Mouse (Mus musculus) layer of hippocampus, postnatal 10 days (tissue): ENCODE data around the gene Kri1. TPM values are rescaled to one million over a fixed set of nuclear protein-coding genes. Genes with fewer than 3 reads are reported as not detected.
"Not testable (repeated sequence)": the region's sequence is repeated elsewhere in the genome, so short reads cannot be mapped to it uniquely, and the experiment has no call there.

Experiments used
- DNase-seq, 2 experiments: peaks; one replicate each; pipeline ENCODE4 v3.0.0; 2021; ENCODE audit warnings: low spot score in 2 of 2
- total RNA-seq, 2 experiments: library from RNA; stranded (reverse); gene quantifications; 2 replicates each; pipeline ENCODE4 v1.2.3; 2021

Kri1 gene
- total RNA-seq, 2 experiments from 2014 or later = 37.7 to 39.2 TPM

DNA sequence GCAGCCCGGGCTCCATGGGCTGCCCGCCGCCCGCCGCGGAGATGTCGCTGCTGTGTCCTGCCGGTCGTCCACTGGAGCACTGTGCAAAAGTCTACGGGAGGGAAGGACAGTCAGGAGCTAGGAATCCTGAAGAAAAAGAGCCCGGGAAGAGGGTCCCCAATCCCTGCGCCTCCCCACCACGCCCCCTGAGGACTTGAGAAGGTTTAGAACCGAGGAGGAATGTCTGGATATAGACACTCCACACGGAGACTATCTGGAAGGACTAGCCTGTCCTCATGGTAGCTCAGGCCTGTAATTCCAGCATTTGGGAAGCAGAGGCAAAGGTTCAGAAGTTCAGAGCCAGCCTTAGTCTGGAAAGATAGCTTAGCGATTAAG, 42.7 kb downstream of the Kri1 start:
- no peak for DNase-seq

DNA sequence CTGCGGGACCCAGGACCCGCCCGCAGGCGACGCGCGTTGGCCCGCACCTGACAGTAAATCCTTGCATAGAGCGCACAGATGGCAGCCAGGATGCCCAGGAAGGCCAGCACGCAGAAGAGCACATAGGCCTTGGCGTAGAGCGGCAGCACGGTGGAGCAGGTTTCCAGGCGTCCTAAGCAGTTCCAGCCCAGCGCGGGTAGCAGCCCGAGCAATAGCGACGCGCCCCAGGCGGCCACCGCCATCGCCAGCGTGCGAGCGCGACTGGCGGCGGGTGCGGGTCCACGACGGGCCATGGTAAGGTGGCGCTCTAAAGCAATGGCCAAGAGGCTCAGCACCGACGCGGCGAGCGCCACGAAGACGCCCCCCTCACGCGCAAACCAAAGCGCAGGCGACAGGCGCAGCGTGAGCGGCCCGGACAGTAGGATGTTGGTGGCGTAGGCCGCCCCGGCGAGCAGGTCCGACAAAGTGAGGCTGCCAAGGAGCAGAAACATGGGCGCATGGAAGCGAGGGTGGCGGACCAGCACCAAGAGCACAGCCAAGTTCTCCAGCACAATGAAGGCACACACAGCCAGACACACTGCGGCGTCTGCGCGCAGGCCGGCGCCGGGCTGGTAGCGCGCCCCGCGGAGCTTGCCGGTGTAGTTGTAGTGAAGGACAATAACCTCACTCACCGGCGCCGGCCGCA, 43.2 kb downstream of the Kri1 start:
- peak; percentile 44 to 60 for DNase-seq

DNA sequence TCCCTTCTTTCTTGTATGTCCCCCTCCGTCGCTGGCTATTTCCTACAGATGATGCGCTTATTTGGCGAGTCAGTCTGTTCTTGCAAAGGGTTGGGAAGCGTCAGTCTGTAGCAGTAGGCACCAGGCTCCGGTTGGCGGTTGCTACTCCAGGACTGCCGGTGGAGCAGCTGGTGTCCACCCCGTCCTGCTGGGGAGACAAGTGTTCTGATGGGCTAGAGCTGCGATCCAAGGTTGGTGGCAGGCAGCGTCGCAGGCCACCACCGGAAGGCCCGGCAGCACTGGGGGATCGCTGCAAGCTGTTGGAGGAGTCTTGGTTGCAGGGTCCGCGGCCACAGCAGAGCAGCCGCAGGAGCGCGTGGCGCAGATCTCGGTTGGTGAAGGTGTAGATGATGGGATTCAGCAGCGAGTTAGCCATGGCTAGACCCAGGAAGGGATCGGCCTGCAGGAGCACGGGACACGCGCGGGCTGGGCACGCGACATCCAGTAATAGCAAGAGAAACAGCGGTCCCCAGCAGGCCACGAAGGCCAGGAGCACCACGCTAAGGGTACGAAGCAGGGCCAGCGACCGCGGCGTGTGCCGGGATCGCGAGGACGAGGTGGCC, 43.8 kb downstream of the Kri1 start:
- DNase-seq = peak; percentile 40 to 48

GRCm38 (mm10) chr9:21241343-21241742, 46.4 kb downstream of the Kri1 start:
- DNase-seq = peak; percentile 87 to 88

DNA sequence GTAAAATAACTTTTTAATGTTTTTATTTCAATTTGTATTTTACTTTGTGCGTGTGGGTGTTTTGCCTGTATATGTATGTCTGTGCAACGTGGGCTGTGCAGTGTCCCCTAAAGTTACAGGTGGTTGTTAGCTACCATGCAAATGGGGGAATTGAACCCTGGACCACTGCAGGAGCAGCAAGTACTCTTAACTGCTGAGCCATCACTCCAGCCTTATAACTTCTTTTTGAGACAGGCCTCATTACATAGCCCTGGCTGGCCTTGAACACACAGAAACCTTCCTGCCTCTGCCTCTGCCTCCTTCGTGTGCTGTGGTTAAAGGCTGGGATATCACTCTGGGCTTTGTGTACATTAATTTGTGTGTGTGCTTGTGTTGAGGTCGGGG, 48.3 kb downstream of the Kri1 start:
- DNase-seq = no peak

GRCm38 (mm10) chr9:21238733-21239464, 48.9 kb downstream of the Kri1 start, which contains the start of gene Keap1:
TSS of gene Keap1 (minus strand) at chr9:21239361.
- peak; percentile 76 to 84 for DNase-seq

- peak in 1 of 2 experiments; percentile 48 for DNase-seq
These were observed 49.6 kb downstream of the Kri1 start for GRCm38 (mm10) chr9:21238004-21238732.

DNA sequence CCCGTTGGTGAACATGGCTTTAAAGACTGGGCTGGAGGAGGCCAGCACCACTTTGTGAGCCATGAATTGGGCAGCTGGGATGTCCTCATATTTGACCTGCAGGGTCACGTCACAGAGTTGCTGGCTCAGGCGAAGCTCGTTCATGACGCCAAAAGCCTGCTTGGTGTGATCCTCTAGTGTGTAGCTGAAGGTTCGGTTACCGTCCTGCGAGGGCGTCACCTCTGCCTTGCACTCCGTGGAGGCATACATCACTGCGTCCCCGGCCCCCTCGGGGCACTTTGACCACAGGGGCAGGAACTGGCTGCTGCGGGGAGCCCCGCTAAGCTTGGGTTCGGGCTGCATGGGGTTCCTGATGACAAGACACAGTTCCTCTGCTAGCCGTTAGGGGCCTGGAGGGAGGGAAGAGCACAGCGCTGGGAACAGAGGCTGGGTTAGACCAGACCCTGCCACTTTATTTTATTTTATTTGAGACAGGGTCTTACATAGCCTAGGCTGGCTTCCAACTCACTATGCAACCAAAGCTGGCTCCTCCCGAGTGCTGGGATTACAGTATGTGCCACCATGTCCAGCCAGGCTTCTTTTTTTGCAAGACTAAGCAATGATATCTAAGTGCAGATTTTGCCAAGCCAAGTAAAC, 50.3 kb downstream of the Kri1 start:
- peak in 1 of 2 experiments; percentile 45 for DNase-seq

GRCm38 (mm10) chr9:21236991-21237367, 50.8 kb downstream of the Kri1 start:
- DNase-seq = peak in 1 of 2 experiments; percentile 32

GRCm38 (mm10) chr9:21235341-21235740, 52.4 kb downstream of the Kri1 start:
- DNase-seq = no peak

DNA sequence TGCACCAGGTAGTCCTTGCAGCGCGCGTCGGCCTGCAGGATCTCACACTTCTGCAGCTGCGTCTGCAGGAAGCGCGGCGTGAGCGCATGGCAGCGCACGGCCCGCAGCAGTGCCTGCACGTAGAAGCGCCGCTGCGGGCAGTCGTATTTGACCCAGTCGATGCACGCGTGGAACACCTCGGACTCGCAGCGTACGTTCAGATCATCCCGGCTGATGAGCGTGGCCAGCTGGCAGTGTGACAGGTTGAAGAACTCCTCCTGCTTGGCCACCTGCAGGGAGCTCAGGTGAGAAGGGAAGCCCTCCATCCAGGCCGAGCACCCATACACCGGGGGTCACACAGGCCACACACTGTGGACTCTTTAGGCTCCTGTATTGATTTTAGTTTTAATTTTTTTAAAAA, 54.0 kb downstream of the Kri1 start:
- no peak for DNase-seq

DNA sequence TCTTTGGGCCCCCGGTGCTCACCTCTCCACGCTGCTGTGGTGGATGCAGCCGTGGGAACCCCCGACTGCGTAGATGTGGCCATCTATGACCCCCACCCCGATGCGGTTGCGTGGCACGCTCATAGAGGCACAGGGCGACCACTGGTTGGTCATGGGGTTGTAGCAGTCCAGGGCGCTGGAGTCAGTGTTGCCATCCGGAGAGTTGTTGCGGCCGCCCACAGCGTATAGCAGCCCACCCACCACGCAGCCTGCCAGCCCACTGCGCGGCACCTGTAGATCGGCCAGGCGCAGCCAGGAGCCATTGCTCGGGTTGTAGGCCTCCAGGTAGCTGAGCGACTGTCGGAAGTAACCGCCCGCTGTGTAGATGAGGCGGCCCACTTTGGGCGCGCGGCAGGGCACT, 54.4 kb downstream of the Kri1 start:
- DNase-seq = no peak

DNA sequence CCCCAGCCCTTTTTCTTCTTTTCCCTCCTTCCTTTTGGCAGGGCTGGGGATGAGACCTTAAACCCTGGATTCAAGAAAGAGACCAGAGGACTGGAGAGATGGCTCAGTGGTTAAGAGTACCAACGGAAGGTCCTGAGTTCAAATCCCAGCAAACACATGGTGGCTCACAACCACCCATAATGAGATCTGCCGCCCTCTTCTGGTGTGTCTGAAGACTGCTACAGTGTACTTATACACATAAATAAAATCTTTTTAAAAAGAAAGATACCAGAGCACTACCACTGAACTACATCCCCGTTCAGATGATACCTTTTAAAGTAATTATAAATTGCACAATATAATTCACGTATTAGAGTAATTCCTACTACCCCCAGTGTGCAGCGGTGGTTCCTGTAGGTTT, 54.9 kb downstream of the Kri1 start:
- DNase-seq = no peak

- no peak for DNase-seq
These were observed 56.2 kb downstream of the Kri1 start for GRCm38 (mm10) chr9:21231551-21231950.

DNA sequence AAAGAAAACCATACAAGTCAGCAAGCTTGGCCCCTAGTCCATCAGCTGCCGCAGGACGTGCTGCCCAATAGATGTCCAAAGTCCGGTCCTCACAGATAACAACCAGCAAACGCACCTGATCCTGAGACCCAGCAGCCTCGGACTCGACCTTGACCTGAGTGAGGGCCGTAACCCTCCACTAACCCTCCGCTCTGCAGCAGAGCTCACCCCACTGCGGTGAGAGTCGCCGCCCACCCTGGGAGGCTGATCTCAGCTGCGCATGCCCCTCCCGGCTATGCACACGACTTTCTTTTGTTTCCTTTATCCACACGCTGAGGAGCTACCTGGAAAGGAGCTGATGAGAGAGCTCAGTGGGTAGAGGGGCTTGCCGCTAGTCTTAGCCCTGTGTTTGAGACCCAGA, 60.4 kb downstream of the Kri1 start:
- no peak for DNase-seq

DNA sequence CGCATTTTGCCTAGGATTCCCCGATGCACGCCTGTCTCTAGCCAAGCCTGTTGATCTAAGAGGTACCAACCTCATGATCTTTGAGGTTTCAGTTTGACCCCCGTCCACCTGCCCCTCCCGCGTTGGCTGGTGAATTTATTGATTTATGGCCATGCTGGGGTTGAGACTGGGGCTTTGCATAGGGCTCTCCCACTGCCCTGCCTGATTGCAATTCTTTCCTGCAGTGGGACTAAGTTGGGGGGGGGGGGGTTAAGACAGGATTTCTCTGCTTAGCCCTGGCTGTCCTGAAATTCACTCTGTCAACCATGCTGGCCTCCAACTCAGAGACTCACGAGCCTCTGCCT, 62.4 kb downstream of the Kri1 start:
- DNase-seq = no peak

DNA sequence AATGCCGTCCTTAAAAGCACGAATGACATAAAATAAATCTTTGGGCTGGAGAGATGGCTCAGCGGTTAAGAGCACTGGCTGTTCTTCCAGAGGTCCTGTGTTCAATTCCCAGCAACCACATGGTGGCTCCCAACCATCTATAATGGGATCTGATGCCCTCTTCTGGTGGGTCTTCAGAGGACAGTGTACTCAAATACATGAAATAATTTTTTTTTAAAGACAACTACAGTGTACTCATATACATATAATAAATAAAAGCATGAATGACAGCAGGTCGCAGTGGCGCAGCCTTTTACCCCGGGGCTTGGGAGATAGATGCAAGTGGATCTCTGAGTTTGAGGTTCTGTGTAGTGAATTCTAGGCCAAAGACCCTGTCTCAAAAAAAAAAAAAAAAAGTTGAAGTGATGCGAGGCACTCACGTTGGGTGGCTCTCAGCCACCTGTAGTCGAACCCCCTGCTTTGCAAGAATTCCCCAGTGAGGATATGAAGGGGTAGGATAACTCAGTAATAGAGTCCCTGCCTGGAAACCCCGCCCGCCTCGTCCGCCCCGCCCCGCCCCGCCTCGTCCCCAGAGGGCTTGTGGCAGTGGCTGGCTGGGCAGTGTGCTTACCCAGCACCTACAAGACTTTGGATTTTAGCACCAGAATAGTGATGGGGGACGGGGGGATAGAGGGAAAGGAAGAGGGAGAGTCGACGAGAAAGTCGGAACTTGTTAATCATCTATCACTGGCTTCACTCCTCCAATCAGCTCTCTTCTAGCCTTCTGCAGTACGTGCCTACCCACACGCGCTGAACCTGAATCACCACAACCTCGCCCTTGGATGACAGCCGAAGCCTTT, 63.0 kb downstream of the Kri1 start:
- no peak for DNase-seq

DNA sequence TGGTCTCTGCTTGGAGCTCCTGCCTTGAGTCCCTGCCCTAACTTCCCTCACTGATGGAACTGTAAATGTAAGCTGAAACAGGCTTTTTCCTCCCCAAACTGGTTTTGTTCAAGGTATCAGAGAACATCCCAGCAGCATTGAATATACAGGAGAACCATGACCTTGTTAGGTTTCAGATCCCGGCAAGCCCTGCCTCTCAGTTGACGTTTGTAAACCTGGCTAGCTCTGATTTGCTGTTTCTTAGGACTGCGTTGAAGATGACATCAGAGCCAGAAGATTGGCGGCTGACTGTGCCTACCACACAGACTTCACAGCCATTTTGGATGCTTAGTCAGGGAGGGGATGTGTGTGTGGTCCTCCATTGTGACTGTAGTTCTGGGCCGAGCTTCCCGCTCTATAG, 63.9 kb downstream of the Kri1 start:
- no peak for DNase-seq

GRCm38 (mm10) chr9:21223490-21223889, 64.3 kb downstream of the Kri1 start:
- DNase-seq = not testable (repeated sequence)
